ENCODE assay signal across 14 mouse cellular contexts in the genomic region with DNA sequence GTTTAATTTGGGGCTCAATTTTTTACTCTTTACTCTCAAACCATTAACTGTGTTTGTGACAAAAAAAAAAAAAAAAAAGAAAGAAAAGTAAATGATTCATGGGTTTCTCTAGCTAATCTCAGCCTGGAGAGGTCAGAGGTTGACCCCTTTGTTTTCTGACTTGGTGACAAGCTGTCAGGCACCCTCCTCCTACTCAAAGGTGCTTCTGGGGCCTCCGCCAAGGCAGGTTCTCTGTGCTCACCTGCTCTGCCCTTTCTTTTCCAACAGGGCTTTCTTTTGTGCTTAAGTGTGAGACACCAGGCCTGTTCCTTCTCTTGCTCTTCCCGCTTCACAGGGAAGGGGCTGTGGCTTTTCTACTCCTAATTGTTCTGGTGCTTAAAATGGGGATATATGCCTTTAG.
A peak's percentile ranks its signal among the peaks of the same experiment; 100 is the strongest.
DNase-seq lines count a peak whose midpoint lies in the region; ATAC-seq and TF ChIP-seq lines count a peak whose summit lies in the region.
"Had no signal": no experiment of that assay in that cellular context is flagged by ENCODE, and none has a peak within 500 bp of the region (broad histone marks: within the 10 kb centered on the region; RNA-seq: fewer than 3 reads in every experiment).

No protein-coding gene starts in this region.

- TF ChIP-seq CTCF in layer of hippocampus, adult 2 months (conservative IDR thresholded peaks at IDR 0.05) = no peak

- DNase-seq in cerebellum, postnatal 10 days = no peak
- no peak for DNase-seq in heart, embryonic 10.5 days (ENCODE audit: low spot score)
- DNase-seq in heart, postnatal 4 days = no peak
- no peak for DNase-seq in layer of hippocampus, adult 2 months (ENCODE audit: low spot score in 2 of 2)
- DNase-seq in layer of hippocampus, adult 8-10 months (ENCODE audit: low spot score in 2 of 2) = no peak
- DNase-seq in cerebellum, postnatal 14 days = peak; percentile 33 to 62
- DNase-seq: embryo, embryonic 11 days; lung, postnatal 10 days; spleen, adult 18-20 months had no signal

- H3K4me2 ChIP-seq in hindbrain, embryonic 12.5 days (replicated peaks) = no peak overlapping the region
- H3K4me2 ChIP-seq: liver, embryonic 11.5 days; neural tube, embryonic 13.5 days had no signal

- 34% methylated on average over 2 of the region's 2 CpGs for WGBS in heart, embryonic 10.5 days
- WGBS in hindbrain, embryonic 12.5 days = 60% methylated on average over 2 of the region's 2 CpGs

- no peaks in the 10 kb centered on the region for H3K9me3 ChIP-seq in heart, embryonic 10.5 days
- H3K9me3 ChIP-seq in hindbrain, embryonic 12.5 days (replicated peaks) = peaks cover under 1% of the 10 kb centered on the region; the same call in 1 of the 2 replicates

- peaks cover 40% of the 10 kb centered on the region for H3K4me1 ChIP-seq in heart, embryonic 10.5 days
- 0 out of 2 replicates have a peak, but pooled peaks cover 2% of the 10 kb centered on the region for H3K4me1 ChIP-seq in hindbrain, embryonic 12.5 days
- H3K4me1 ChIP-seq: neural tube, embryonic 13.5 days had no signal

- H3K4me3 ChIP-seq in heart, embryonic 10.5 days = no peak overlapping the region
- no peak overlapping the region for H3K4me3 ChIP-seq in layer of hippocampus, adult 2 months
- no peak overlapping the region for H3K4me3 ChIP-seq in hindbrain, embryonic 12.5 days
- H3K4me3 ChIP-seq: neural tube, embryonic 13.5 days had no signal

- H3K27me3 ChIP-seq in heart, embryonic 10.5 days (ENCODE audit: insufficient read depth, poor library complexity, severe bottlenecking) = no peaks in the 10 kb centered on the region
- no peaks in the 10 kb centered on the region for H3K27me3 ChIP-seq in hindbrain, embryonic 12.5 days
- H3K27me3 ChIP-seq: CH12.LX; neural tube, embryonic 13.5 days had no signal

- ATAC-seq in cerebellum, adult (ENCODE audit: insufficient number of reproducible peaks, low FRiP score, low TSS enrichment) = peak; percentile 20; the same call in 1 of the 2 replicates
- ATAC-seq in hindbrain, embryonic 12.5 days (ENCODE audit: low FRiP score) = no peak

- H3K27ac ChIP-seq in heart, embryonic 10.5 days = peak overlapping the region; percentile 82
- H3K27ac ChIP-seq in layer of hippocampus, adult 2 months = peak overlapping the region; percentile 88
- H3K27ac ChIP-seq in hindbrain, embryonic 12.5 days = no peak overlapping the region
- H3K27ac ChIP-seq: neural tube, embryonic 13.5 days had no signal

- no peaks in the 10 kb centered on the region for H3K36me3 ChIP-seq in heart, embryonic 10.5 days
- no peaks in the 10 kb centered on the region for H3K36me3 ChIP-seq in hindbrain, embryonic 12.5 days
- H3K36me3 ChIP-seq: neural tube, embryonic 13.5 days had no signal

- H3K9ac ChIP-seq in hindbrain, embryonic 12.5 days = no peak overlapping the region
- H3K9ac ChIP-seq: neural tube, embryonic 13.5 days had no signal

Comparison
In these comparisons a context has a peak if more than half of its experiments do, and no peak if none do; other contexts are left out.
1. DNase-seq: peak in cerebellum, postnatal 14 days (2 of 2); none in cerebellum, postnatal 10 days (0 of 2), heart, embryonic 10.5 days (single experiment), heart, postnatal 4 days (single experiment), layer of hippocampus, adult 2 months (0 of 2) and layer of hippocampus, adult 8-10 months (0 of 2).